In the genomic region with DNA sequence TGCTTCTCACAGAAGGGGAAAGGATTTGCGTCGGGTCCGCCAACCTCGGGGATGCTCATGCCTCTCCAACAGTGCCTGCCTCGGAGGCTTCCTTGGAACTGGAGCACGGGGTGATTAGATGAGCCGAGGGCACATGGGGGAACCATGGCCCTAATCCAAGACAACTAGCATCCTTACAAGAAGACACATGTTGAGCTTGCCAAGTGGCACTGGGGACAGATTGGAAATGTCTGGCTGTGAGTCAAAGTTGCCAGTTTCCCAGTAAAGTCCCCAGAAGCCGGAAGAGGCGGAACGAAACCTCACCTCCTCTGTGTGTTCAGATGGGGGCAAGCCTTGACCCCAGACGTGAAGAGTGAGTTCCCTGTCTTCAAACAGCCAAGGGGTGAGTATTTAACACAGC, we compare ENCODE assay signal across 12 mouse cellular contexts.
"Had no signal": no experiment of that assay in that cellular context is flagged by ENCODE, and none has a peak within 500 bp of the region (broad histone marks: within the 10 kb centered on the region; RNA-seq: fewer than 3 reads in every experiment).

No protein-coding gene starts in this region.

- H3K4me3 ChIP-seq: limb, embryonic 10.5 days; liver, embryonic 15.5 days; neural tube, embryonic 12.5 days had no signal

- H3K9ac ChIP-seq: liver, embryonic 15.5 days; neural tube, embryonic 12.5 days had no signal

- H3K27me3 ChIP-seq: liver, embryonic 15.5 days; neural tube, embryonic 12.5 days had no signal

- H3K27ac ChIP-seq: limb, embryonic 10.5 days; liver, embryonic 15.5 days; neural tube, embryonic 12.5 days; stomach, postnatal 0 days had no signal

- H3K36me3 ChIP-seq: limb, embryonic 10.5 days; liver, embryonic 15.5 days; neural tube, embryonic 12.5 days had no signal

- H3K4me2 ChIP-seq: liver, embryonic 11.5 days; liver, embryonic 15.5 days; neural tube, embryonic 12.5 days had no signal

- DNase-seq: kidney, adult 8-10 months; kidney, postnatal 25 days; layer of hippocampus, adult 9-11 months; lung, adult 2 months; lung, postnatal 36 days; thymus, postnatal 4 days had no signal

- H3K9me3 ChIP-seq: limb, embryonic 10.5 days; liver, embryonic 15.5 days; neural tube, embryonic 12.5 days had no signal

- ATAC-seq: lung, postnatal 0 days had no signal

- H3K4me1 ChIP-seq: liver, embryonic 15.5 days had no signal
